Mouse (Mus musculus): ENCODE results near the gene Cryge. TPM values are rescaled to one million over a fixed set of nuclear protein-coding genes. Genes with fewer than 3 reads are reported as not detected.

The Cryge gene
- polyA plus RNA-seq, 1 experiment, result not detected

GRCm38 (mm10) chr1:65075607-65076006, 24.7 kb upstream of the Cryge start:
- H3K4me3 ChIP-seq (ENCODE audit: insufficient read depth, poor library complexity, severe bottlenecking), result no peak overlapping the region
- H3K27me3 ChIP-seq (ENCODE audit: control insufficient read depth, insufficient read depth, insufficient read length), result no peaks in the 10 kb centered on the region
- no peak for TF ChIP-seq USF1 (IDR thresholded peaks at IDR 0.05; ENCODE audit: low read depth)
- H3ac ChIP-seq (ENCODE audit: control insufficient read depth, insufficient read length, low read depth), result no peak overlapping the region
- H3K79me2 ChIP-seq (ENCODE audit: control insufficient read depth, insufficient read depth), result no peaks in the 10 kb centered on the region
- no peaks in the 10 kb centered on the region for H3K79me3 ChIP-seq (ENCODE audit: low read depth)
- no peaks in the 10 kb centered on the region for H3K36me3 ChIP-seq (ENCODE audit: control insufficient read depth, insufficient read depth)

GRCm38 (mm10) chr1:65073589-65073988, 22.6 kb upstream of the Cryge start, which contains the start of gene Crygc:
Gene Crygc, minus strand, starts transcription at chr1:65073689.
- H3K27me3 ChIP-seq (ENCODE audit: control insufficient read depth, insufficient read depth, insufficient read length), result no peaks in the 10 kb centered on the region
- no peak within 1 kb of the TSS for H3K4me3 ChIP-seq (ENCODE audit: insufficient read depth, poor library complexity, severe bottlenecking)
- TF ChIP-seq MYOG (IDR thresholded peaks at IDR 0.05; ENCODE audit: control insufficient read depth, extremely low read depth, insufficient read length), result no peak
- no peak for TF ChIP-seq CEBPB (IDR thresholded peaks at IDR 0.05; ENCODE audit: low read depth)
- TF ChIP-seq USF1 (IDR thresholded peaks at IDR 0.05; ENCODE audit: low read depth), result no peak
- TF ChIP-seq FOSL1 (IDR thresholded peaks at IDR 0.05; ENCODE audit: insufficient read depth, low read length, poor library complexity, severe bottlenecking), result no peak
- TF ChIP-seq MYOD1 (IDR thresholded peaks at IDR 0.05; ENCODE audit: control insufficient read depth, insufficient read length, low read depth), result no peak
- no peak for TF ChIP-seq MAX (IDR thresholded peaks at IDR 0.05)
- no peak for TF ChIP-seq CTCF (IDR thresholded peaks at IDR 0.05; ENCODE audit: control insufficient read depth, insufficient read depth, insufficient read length)

GRCm38 (mm10) chr1:65067842-65068241, 16.9 kb upstream of the Cryge start:
- Histone ChIP-seq H3K79me2 (ENCODE audit: control insufficient read depth, insufficient read depth) (no peaks in the 10 kb centered on the region), H3K27me3 (ENCODE audit: control insufficient read depth, insufficient read depth, insufficient read length) (no peaks in the 10 kb centered on the region), H3ac (ENCODE audit: control insufficient read depth, insufficient read length, low read depth) (no peak overlapping the region), H3K79me3 (ENCODE audit: low read depth) (no peaks in the 10 kb centered on the region), H3K4me3 (ENCODE audit: insufficient read depth, poor library complexity, severe bottlenecking) (no peak overlapping the region), H3K36me3 (ENCODE audit: control insufficient read depth, insufficient read depth) (no peaks in the 10 kb centered on the region)
- TF ChIP-seq MYOD1 (IDR thresholded peaks at IDR 0.05; ENCODE audit: control insufficient read depth, insufficient read length, low read depth) (no peak), MYOG (IDR thresholded peaks at IDR 0.05; ENCODE audit: control insufficient read depth, extremely low read depth, insufficient read length) (no peak), MAX (IDR thresholded peaks at IDR 0.05) (no peak)

More at GRCm38 (mm10) chr1:65073589-65073988, 22.6 kb upstream of the Cryge start, which contains the start of gene Crygc:
- no peak within 1 kb of the TSS for H3ac ChIP-seq (ENCODE audit: control insufficient read depth, insufficient read length, low read depth)
- no peaks in the 10 kb centered on the region for H3K36me3 ChIP-seq (ENCODE audit: control insufficient read depth, insufficient read depth)
- no peaks in the 10 kb centered on the region for H3K79me2 ChIP-seq (ENCODE audit: control insufficient read depth, insufficient read depth)
- H3K79me3 ChIP-seq (ENCODE audit: low read depth), result no peaks in the 10 kb centered on the region

GRCm38 (mm10) chr1:65064201-65064600, 13.3 kb upstream of the Cryge start:
- TF ChIP-seq MYOG (IDR thresholded peaks at IDR 0.05; ENCODE audit: control insufficient read depth, extremely low read depth, insufficient read length) (no peak), CEBPB (IDR thresholded peaks at IDR 0.05; ENCODE audit: low read depth) (no peak)
- H3K4me3 ChIP-seq (ENCODE audit: insufficient read depth, poor library complexity, severe bottlenecking), result no peak overlapping the region
- H3K79me3 ChIP-seq (ENCODE audit: low read depth), result no peaks in the 10 kb centered on the region
- no peaks in the 10 kb centered on the region for H3K79me2 ChIP-seq (ENCODE audit: control insufficient read depth, insufficient read depth)
- no peak overlapping the region for H3ac ChIP-seq (ENCODE audit: control insufficient read depth, insufficient read length, low read depth)
- H3K27me3 ChIP-seq (ENCODE audit: control insufficient read depth, insufficient read depth, insufficient read length), result no peaks in the 10 kb centered on the region
- no peaks in the 10 kb centered on the region for H3K36me3 ChIP-seq (ENCODE audit: control insufficient read depth, insufficient read depth)

- Histone ChIP-seq H3K27me3 (ENCODE audit: control insufficient read depth, insufficient read depth, insufficient read length) (no peaks in the 10 kb centered on the region), H3K79me2 (ENCODE audit: control insufficient read depth, insufficient read depth) (no peaks in the 10 kb centered on the region), H3K79me3 (ENCODE audit: low read depth) (no peaks in the 10 kb centered on the region), H3K36me3 (ENCODE audit: control insufficient read depth, insufficient read depth) (no peaks in the 10 kb centered on the region), H3ac (ENCODE audit: control insufficient read depth, insufficient read length, low read depth) (no peak within 1 kb of the TSS), H3K4me3 (ENCODE audit: insufficient read depth, poor library complexity, severe bottlenecking) (no peak within 1 kb of the TSS)
- TF ChIP-seq MAX (IDR thresholded peaks at IDR 0.05) (no peak), FOSL1 (IDR thresholded peaks at IDR 0.05; ENCODE audit: insufficient read depth, low read length, poor library complexity, severe bottlenecking) (no peak), CTCF (IDR thresholded peaks at IDR 0.05; ENCODE audit: control insufficient read depth, insufficient read depth, insufficient read length) (no peak), MYOG (IDR thresholded peaks at IDR 0.05; ENCODE audit: control insufficient read depth, extremely low read depth, insufficient read length) (no peak), USF1 (IDR thresholded peaks at IDR 0.05; ENCODE audit: low read depth) (no peak), MYOD1 (IDR thresholded peaks at IDR 0.05; ENCODE audit: control insufficient read depth, insufficient read length, low read depth) (no peak), CEBPB (IDR thresholded peaks at IDR 0.05; ENCODE audit: low read depth) (no peak)
Measured at GRCm38 (mm10) chr1:65063352-65063751, 12.4 kb upstream of the Cryge start, which contains the start of gene Crygd. Gene Crygd, minus strand, starts transcription at chr1:65063452.

GRCm38 (mm10) chr1:65052140-65052539, 1.2 kb upstream of the Cryge start:
- Histone ChIP-seq H3K4me3 (ENCODE audit: insufficient read depth, poor library complexity, severe bottlenecking) (no peak overlapping the region), H3ac (ENCODE audit: control insufficient read depth, insufficient read length, low read depth) (no peak overlapping the region), H3K36me3 (ENCODE audit: control insufficient read depth, insufficient read depth) (no peaks in the 10 kb centered on the region), H3K79me2 (ENCODE audit: control insufficient read depth, insufficient read depth) (no peaks in the 10 kb centered on the region), H3K79me3 (ENCODE audit: low read depth) (no peaks in the 10 kb centered on the region), H3K27me3 (ENCODE audit: control insufficient read depth, insufficient read depth, insufficient read length) (no peaks in the 10 kb centered on the region)
- no peak for TF ChIP-seq USF1 (IDR thresholded peaks at IDR 0.05; ENCODE audit: low read depth)
- TF ChIP-seq MYOG (IDR thresholded peaks at IDR 0.05; ENCODE audit: control insufficient read depth, extremely low read depth, insufficient read length), result no peak
- TF ChIP-seq MAX (IDR thresholded peaks at IDR 0.05), result no peak
- TF ChIP-seq MYOD1 (IDR thresholded peaks at IDR 0.05; ENCODE audit: control insufficient read depth, insufficient read length, low read depth), result no peak
- TF ChIP-seq FOSL1 (IDR thresholded peaks at IDR 0.05; ENCODE audit: insufficient read depth, low read length, poor library complexity, severe bottlenecking), result no peak
- no peak for TF ChIP-seq CTCF (IDR thresholded peaks at IDR 0.05; ENCODE audit: control insufficient read depth, insufficient read depth, insufficient read length)
- no peak for TF ChIP-seq CEBPB (IDR thresholded peaks at IDR 0.05; ENCODE audit: low read depth)

All from C2C12 (cell line).